Mouse (Mus musculus) myocyte (in vitro differentiated cells): ENCODE data around the gene Negr1. TPM values are rescaled to one million over a fixed set of nuclear protein-coding genes. Genes with fewer than 3 reads are reported as not detected.
"Not testable (repeated sequence)": the region's sequence is repeated elsewhere in the genome, so short reads cannot be mapped to it uniquely, and the experiment has no call there.

Experiments
- H3K27me3 ChIP-seq: one replicate; pipeline ENCODE4 v1.6.1; 2011; ENCODE audit not compliant: control insufficient read depth, insufficient read depth, insufficient read length
- H3K36me3 ChIP-seq: one replicate; pipeline ENCODE4 v1.6.1; 2011; ENCODE audit not compliant: control insufficient read depth, insufficient read depth
- H3K4me2 ChIP-seq: one replicate; pipeline ENCODE4 v1.6.1; 2011; ENCODE audit warnings: low read depth, control low read depth
- H3K4me3 ChIP-seq: one replicate; pipeline ENCODE4 v1.5.1; 2011; ENCODE audit warnings: mild to moderate bottlenecking, control low read depth, moderate library complexity
- H3K79me2 ChIP-seq: one replicate; pipeline ENCODE4 v1.6.1; 2011; ENCODE audit not compliant: control insufficient read depth, insufficient read depth
- H3ac ChIP-seq: one replicate; pipeline ENCODE4 v1.6.1; 2011; ENCODE audit not compliant: control insufficient read depth, insufficient read length
- CEBPB ChIP-seq: IDR thresholded peaks from 2 replicates; pipeline ENCODE4 v1.6.1; 2011; ENCODE audit warnings: mild to moderate bottlenecking, moderate library complexity; ENCODE audit not compliant: poor library complexity, insufficient read depth, severe bottlenecking
- E2F4 ChIP-seq: IDR thresholded peaks from one replicate; pipeline ENCODE4 v1.6.1; 2011; ENCODE audit warnings: mild to moderate bottlenecking, control low read depth, moderate library complexity; ENCODE audit not compliant: insufficient read depth
- MAX ChIP-seq: IDR thresholded peaks from one replicate; pipeline ENCODE4 v1.6.1; 2011; ENCODE audit warnings: low read depth, mild to moderate bottlenecking, control low read depth
- MYOD1 ChIP-seq, 3 experiments: IDR thresholded peaks; one replicate each; pipeline ENCODE4 v1.6.1; 2011; ENCODE audit warnings: control low read depth in 2 of 3, low read depth in 2 of 3, mild to moderate bottlenecking in 2 of 3, moderate library complexity in 1 of 3; ENCODE audit not compliant: insufficient read length in 2 of 3, control insufficient read depth in 1 of 3
- MYOG ChIP-seq, 3 experiments: IDR thresholded peaks; one replicate each; pipeline ENCODE4 v1.6.1; 2011; ENCODE audit warnings: control low read depth in 2 of 3, low read depth in 2 of 3, mild to moderate bottlenecking in 2 of 3; ENCODE audit not compliant: insufficient read length in 2 of 3, control insufficient read depth in 1 of 3, insufficient read depth in 1 of 3
- POLR2A ChIP-seq: IDR thresholded peaks from one replicate; pipeline ENCODE4 v1.6.1; 2011; ENCODE audit warnings: low read depth, mild to moderate bottlenecking, control low read depth, moderate library complexity; ENCODE audit not compliant: insufficient read length
- POLR2AphosphoS2 ChIP-seq: IDR thresholded peaks from one replicate; pipeline ENCODE4 v1.6.1; 2011; ENCODE audit warnings: low read depth, control low read depth; ENCODE audit not compliant: insufficient read length
- REST ChIP-seq: IDR thresholded peaks from one replicate; pipeline ENCODE4 v1.6.1; 2011; ENCODE audit warnings: mild to moderate bottlenecking, control low read depth, moderate library complexity; ENCODE audit not compliant: insufficient read depth, insufficient read length
- SRF ChIP-seq: IDR thresholded peaks from one replicate; pipeline ENCODE4 v1.6.1; 2011; ENCODE audit warnings: low read depth; ENCODE audit not compliant: control insufficient read depth, insufficient read length
- TCF12 ChIP-seq: IDR thresholded peaks from one replicate; pipeline ENCODE4 v1.6.1; 2011; ENCODE audit warnings: mild to moderate bottlenecking, control low read depth; ENCODE audit not compliant: poor library complexity, insufficient read depth, severe bottlenecking
- TCF3 ChIP-seq: IDR thresholded peaks from one replicate; pipeline ENCODE4 v1.6.1; 2011; ENCODE audit warnings: low read depth, control low read depth; ENCODE audit not compliant: insufficient read length
- USF1 ChIP-seq: IDR thresholded peaks from one replicate; pipeline ENCODE4 v1.6.1; 2011; ENCODE audit warnings: low read depth, mild to moderate bottlenecking, control low read depth, moderate library complexity
- polyA plus RNA-seq: library from polyadenylated mRNA; unstranded; fragments of >200 nt; fragmentation: generic; extraction: Trizol; gene quantifications from one replicate; pipeline ENCODE4 v1.2.1, GENCODE M21; 2012; ENCODE audit warnings: missing spikeins

Negr1 gene
- polyA plus RNA-seq, 1 experiment, result 0.01 TPM

GRCm38 (mm10) chr3:157031513-157032142 is 470.0 kb downstream of the Negr1 start:
- no peak overlapping the region for H3ac ChIP-seq
- H3K79me2 ChIP-seq, result no peaks in the 10 kb centered on the region
- H3K4me2 ChIP-seq, result no peak overlapping the region
- TF ChIP-seq E2F4, result no peak
- TF ChIP-seq USF1, result no peak
- no peak for TF ChIP-seq MYOG (IDR thresholded peaks at IDR 0.05; ENCODE audit: control insufficient read depth in 1 of 3, insufficient read depth in 1 of 3, insufficient read length in 2 of 3, low read depth in 2 of 3)
- TF ChIP-seq MAX, result no peak
- no peak overlapping the region for H3K4me3 ChIP-seq
- no peaks in the 10 kb centered on the region for H3K36me3 ChIP-seq
- H3K27me3 ChIP-seq, result no peaks in the 10 kb centered on the region

GRCm38 (mm10) chr3:157036016-157036415 is 474.4 kb downstream of the Negr1 start:
- H3K4me2 ChIP-seq, result no peak overlapping the region
- no peaks in the 10 kb centered on the region for H3K36me3 ChIP-seq
- TF ChIP-seq TCF12, result no peak
- no peak for TF ChIP-seq MYOG (IDR thresholded peaks at IDR 0.05; ENCODE audit: control insufficient read depth in 1 of 3, insufficient read depth in 1 of 3, insufficient read length in 2 of 3, low read depth in 2 of 3)
- no peak for TF ChIP-seq POLR2AphosphoS2
- TF ChIP-seq POLR2A, result no peak
- no peak for TF ChIP-seq TCF3
- no peak for TF ChIP-seq USF1
- no peak for TF ChIP-seq MAX
- no peak for TF ChIP-seq SRF
- no peak for TF ChIP-seq CEBPB
- no peak for TF ChIP-seq REST
- TF ChIP-seq MYOD1 (IDR thresholded peaks at IDR 0.05; ENCODE audit: control insufficient read depth in 1 of 3, insufficient read length in 2 of 3, low read depth in 2 of 3), result no peak
- no peak for TF ChIP-seq E2F4
- no peak overlapping the region for H3K4me3 ChIP-seq
- H3K27me3 ChIP-seq, result no peaks in the 10 kb centered on the region
- no peak overlapping the region for H3ac ChIP-seq
- no peaks in the 10 kb centered on the region for H3K79me2 ChIP-seq

- Histone ChIP-seq H3K4me3 (no peak overlapping the region), H3K4me2 (no peak overlapping the region), H3K36me3 (no peaks in the 10 kb centered on the region), H3ac (no peak overlapping the region), H3K27me3 (no peaks in the 10 kb centered on the region), H3K79me2 (no peaks in the 10 kb centered on the region)
- TF ChIP-seq MAX, result no peak
- TF ChIP-seq TCF12, result no peak
- TF ChIP-seq USF1, result no peak
Measured at GRCm38 (mm10) chr3:157036568-157036967, 475.0 kb downstream of the Negr1 start.

DNA sequence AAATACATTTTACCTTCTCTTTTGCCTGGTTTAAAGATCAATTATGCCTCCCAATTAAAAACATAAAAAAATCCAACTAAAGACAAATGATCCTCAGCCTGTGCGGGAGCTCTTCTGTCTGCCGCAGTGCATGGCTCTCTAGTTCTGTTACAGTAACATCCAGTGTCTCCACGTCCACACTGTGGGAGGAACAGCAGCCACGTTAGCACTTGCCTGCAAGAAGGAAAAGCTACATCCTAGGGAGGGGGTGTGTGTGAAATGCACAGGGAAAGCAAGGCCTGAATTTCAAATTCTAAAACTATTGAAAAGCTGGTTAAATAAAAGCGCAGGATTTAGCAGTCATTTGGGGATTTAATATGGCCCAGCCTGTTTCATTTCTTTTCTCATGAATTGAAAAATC is 479.0 kb downstream of the Negr1 start:
- H3K36me3 ChIP-seq, result no peaks in the 10 kb centered on the region
- H3K4me2 ChIP-seq, result no peak overlapping the region
- TF ChIP-seq REST (no peak), POLR2A (no peak), MYOD1 (IDR thresholded peaks at IDR 0.05; ENCODE audit: control insufficient read depth in 1 of 3, insufficient read length in 2 of 3, low read depth in 2 of 3) (no peak), MAX (no peak), TCF3 (no peak)
- no peak overlapping the region for H3ac ChIP-seq
- no peaks in the 10 kb centered on the region for H3K27me3 ChIP-seq
- no peak overlapping the region for H3K4me3 ChIP-seq
- H3K79me2 ChIP-seq, result no peaks in the 10 kb centered on the region

- Histone ChIP-seq H3K4me3 (no peak overlapping the region), H3K27me3 (no peaks in the 10 kb centered on the region), H3K79me2 (no peaks in the 10 kb centered on the region), H3K36me3 (no peaks in the 10 kb centered on the region), H3ac (no peak overlapping the region), H3K4me2 (no peak overlapping the region)
- no peak for TF ChIP-seq TCF3
Measured at GRCm38 (mm10) chr3:157044565-157044964, 483.0 kb downstream of the Negr1 start.

- not testable (repeated sequence) for H3ac ChIP-seq, H3K4me3 ChIP-seq, H3K79me2 ChIP-seq, H3K27me3 ChIP-seq, H3K36me3 ChIP-seq, H3K4me2 ChIP-seq
Measured at GRCm38 (mm10) chr3:157064438-157064837, 502.8 kb downstream of the Negr1 start.
